Mouse (Mus musculus) heart, embryonic 14.5 days (tissue): ENCODE data around the gene Ftsj1. TPM values are rescaled to one million over a fixed set of nuclear protein-coding genes. Genes with fewer than 3 reads are reported as not detected.

ENCODE experiments used
- ATAC-seq: fragments of 200-750 bp; cut with Nextera tagmentation; 2 replicates; pipeline ENCODE4 v1.8.0; 2017; ENCODE audit warnings: low read depth, moderate TSS enrichment; ENCODE audit not compliant: insufficient number of reproducible peaks, insufficient read depth, low FRiP score
- H3K27ac ChIP-seq, 2 experiments: fragments of 200-500 bp in 1 of 2; fragments of 300-500 bp in 1 of 2; sonication (generic) in 1 of 2; replicated peaks in 1 of 2; 2 replicates each; pipeline ENCODE4 v1.5.1; 2012 to 2014; ENCODE audit warnings: low read depth in 2 of 2, low read length in 2 of 2, control low read depth in 1 of 2, mild to moderate bottlenecking in 1 of 2, mixed read lengths in 1 of 2; ENCODE audit not compliant: control insufficient read depth in 1 of 2, insufficient read depth in 1 of 2
- H3K27me3 ChIP-seq: fragments of 300-500 bp; sonication (generic); 2 replicates; pipeline ENCODE4 v1.6.1; 2014; ENCODE audit warnings: mild to moderate bottlenecking, low read length, control low read depth; ENCODE audit not compliant: control insufficient read depth, insufficient read depth
- H3K36me3 ChIP-seq: fragments of 300-500 bp; sonication (generic); 2 replicates; pipeline ENCODE4 v1.6.1; 2014; ENCODE audit warnings: mild to moderate bottlenecking, control low read depth, low read length, mixed read lengths; ENCODE audit not compliant: control insufficient read depth, insufficient read depth
- H3K4me1 ChIP-seq, 2 experiments: fragments of 200-500 bp in 1 of 2; fragments of 300-500 bp in 1 of 2; sonication (generic) in 1 of 2; 2 replicates each; pipeline ENCODE4 v1.6.1; 2012 to 2014; ENCODE audit warnings: low read length in 2 of 2, control low read depth in 1 of 2, mixed read lengths in 1 of 2; ENCODE audit not compliant: control insufficient read depth in 2 of 2, insufficient read depth in 2 of 2
- H3K4me2 ChIP-seq: fragments of 300-500 bp; sonication (generic); 2 replicates; pipeline ENCODE4 v1.6.1; 2014; ENCODE audit warnings: mild to moderate bottlenecking, low read length
- H3K4me3 ChIP-seq, 2 experiments: fragments of 200-500 bp in 1 of 2; fragments of 300-500 bp in 1 of 2; sonication (generic) in 1 of 2; 2 replicates each; pipeline ENCODE4 v1.5.1; 2012 to 2014; ENCODE audit warnings: low read length in 2 of 2, mild to moderate bottlenecking in 2 of 2, control low read depth in 1 of 2, low read depth in 1 of 2, moderate library complexity in 1 of 2; ENCODE audit not compliant: control insufficient read depth in 1 of 2, insufficient read depth in 1 of 2
- H3K9ac ChIP-seq: fragments of 300-500 bp; sonication (generic); 2 replicates; pipeline ENCODE4 v1.6.1; 2014; ENCODE audit warnings: mild to moderate bottlenecking, low read length
- H3K9me3 ChIP-seq: fragments of 300-500 bp; sonication (generic); 2 replicates; pipeline ENCODE4 v1.6.1; 2016; ENCODE audit warnings: low read length, control low read depth; ENCODE audit not compliant: control insufficient read depth
- WGBS: fragments of 180-500 bp; shearing (Covaris S2); extraction: QIAGEN DNeasy Blood & Tissue Kit; methylation state at CpG from one replicate; pipeline ENCODE4 v1.1.7; 2014; 5-methylcytosine and 5-hydroxymethylcytosine counted together
- polyA plus RNA-seq: library from polyadenylated mRNA; unstranded; fragments of >200 nt; fragmentation: Nextera tagmentation; extraction: Ambion mirVana; gene quantifications from 2 replicates; pipeline ENCODE4 v1.2.1, GENCODE M21; 2014

Ftsj1 gene
- polyA plus RNA-seq, 1 experiment from 2014 or later = 25.4 TPM

DNA sequence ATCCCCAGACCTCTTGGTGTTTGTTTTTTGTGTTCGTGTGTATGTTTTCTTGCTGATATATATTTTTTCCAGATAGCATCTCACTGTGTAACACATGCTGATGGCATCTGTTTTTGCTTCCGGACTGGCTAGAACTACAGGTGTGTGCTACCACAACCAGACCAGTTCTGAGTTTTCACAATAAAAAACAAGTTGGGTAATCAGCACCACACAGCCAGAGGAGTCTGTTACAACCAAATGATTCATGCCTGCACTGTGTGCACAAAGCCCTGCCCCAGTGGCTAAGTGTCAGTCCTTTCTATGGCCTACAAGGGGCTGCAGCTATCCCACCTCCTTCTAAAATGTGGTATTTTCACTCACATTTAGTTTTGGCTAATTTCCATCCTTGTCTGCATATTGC lies 15.5 kb downstream of the Ftsj1 start:
- Histone ChIP-seq H3K27ac (no peak overlapping the region), H3K9me3 (no peaks in the 10 kb centered on the region), H3K36me3 (no peaks in the 10 kb centered on the region), H3K9ac (no peak overlapping the region), H3K4me2 (no peak overlapping the region), H3K27me3 (no peaks in the 10 kb centered on the region), H3K4me3 (no peak overlapping the region), H3K4me1 (no peaks in the 10 kb centered on the region)
- ATAC-seq = no peak
- WGBS = 69% methylated on average over 2 of the region's 2 CpGs

DNA sequence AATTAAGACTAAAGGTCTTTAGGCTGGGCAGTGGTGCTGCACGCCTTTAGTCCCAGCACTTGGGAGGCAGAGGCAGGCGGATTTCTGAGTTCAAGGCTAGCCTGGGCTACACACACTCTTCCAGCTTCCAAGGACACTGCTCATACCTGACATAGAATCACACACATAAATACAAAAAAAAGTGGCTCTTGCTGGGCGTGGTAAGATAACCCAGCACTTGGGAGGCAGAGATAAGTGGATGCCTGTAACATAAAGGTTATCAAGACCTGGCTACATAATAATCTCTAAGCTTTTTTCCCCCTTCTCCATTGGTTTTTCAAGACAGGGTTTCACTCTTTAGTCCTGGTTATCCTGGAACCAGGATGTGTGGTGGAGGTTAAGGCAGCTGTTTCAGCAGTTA lies 18.6 kb downstream of the Ftsj1 start:
- ATAC-seq = no peak
- no peaks in the 10 kb centered on the region for H3K4me1 ChIP-seq
- no peak overlapping the region for H3K4me3 ChIP-seq
- no peaks in the 10 kb centered on the region for H3K9me3 ChIP-seq
- H3K27me3 ChIP-seq = no peaks in the 10 kb centered on the region
- H3K36me3 ChIP-seq = no peaks in the 10 kb centered on the region
- no peak overlapping the region for H3K27ac ChIP-seq
- H3K9ac ChIP-seq = no peak overlapping the region
- WGBS = 74% methylated on average over 3 of the region's 3 CpGs
- H3K4me2 ChIP-seq = no peak overlapping the region

DNA sequence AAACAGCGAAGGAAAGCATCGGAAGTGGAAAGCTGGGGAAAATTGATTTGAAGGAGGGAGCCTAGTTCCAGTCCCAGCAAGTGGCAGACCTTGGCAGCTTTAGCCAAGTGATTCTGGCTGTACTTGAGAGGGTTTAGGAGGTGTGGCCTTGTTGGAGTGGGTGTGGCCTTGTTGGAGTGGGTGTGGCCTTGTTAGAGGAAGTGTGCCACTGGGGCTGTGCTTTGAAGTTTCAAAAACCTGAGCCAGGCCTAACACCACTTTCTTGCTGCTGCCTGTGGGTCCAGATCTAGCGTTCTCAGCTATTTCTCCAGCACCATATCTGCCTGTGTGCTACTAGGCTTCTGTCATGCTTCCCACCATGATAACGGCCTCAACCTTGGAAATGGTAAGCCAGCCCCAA lies 21.9 kb downstream of the Ftsj1 start:
- ATAC-seq = no peak
- Histone ChIP-seq H3K4me2 (no peak overlapping the region), H3K36me3 (no peaks in the 10 kb centered on the region), H3K4me1 (no peaks in the 10 kb centered on the region), H3K9ac (no peak overlapping the region), H3K9me3 (no peaks in the 10 kb centered on the region), H3K27ac (no peak overlapping the region), H3K27me3 (no peaks in the 10 kb centered on the region), H3K4me3 (no peak overlapping the region)
- WGBS = 62% methylated on average over 4 of the region's 4 CpGs

DNA sequence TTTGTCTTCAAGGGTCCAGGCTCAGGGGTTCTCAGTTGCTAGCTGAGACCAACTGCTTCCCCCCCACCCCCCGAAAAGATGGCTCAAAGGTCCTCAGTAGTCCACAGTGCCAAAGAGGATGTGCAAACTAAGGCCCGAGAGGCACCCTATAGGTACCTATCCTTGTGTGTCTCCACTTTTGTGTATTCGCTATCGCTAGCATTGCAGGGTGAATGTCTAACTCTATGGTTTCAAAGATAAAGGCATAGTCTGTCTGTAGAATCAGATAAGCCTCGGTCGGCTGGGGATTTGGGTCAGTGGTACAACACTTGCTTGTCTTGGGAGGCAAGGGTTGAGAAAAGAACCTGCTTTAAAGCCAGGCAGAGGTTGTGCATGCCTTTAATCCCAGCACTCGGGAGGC lies 28.7 kb downstream of the Ftsj1 start:
- Histone ChIP-seq H3K9me3 (no peaks in the 10 kb centered on the region), H3K9ac (no peak overlapping the region), H3K27ac (no peak overlapping the region), H3K36me3 (no peaks in the 10 kb centered on the region), H3K4me3 (no peak overlapping the region), H3K27me3 (no peaks in the 10 kb centered on the region), H3K4me1 (0 out of 4 replicates have a peak, but pooled peaks cover 0 to 2% of the 10 kb centered on the region in 2 experiments), H3K4me2 (no peak overlapping the region)
- ATAC-seq = no peak
- WGBS = 72% methylated on average over 7 of the region's 7 CpGs

DNA sequence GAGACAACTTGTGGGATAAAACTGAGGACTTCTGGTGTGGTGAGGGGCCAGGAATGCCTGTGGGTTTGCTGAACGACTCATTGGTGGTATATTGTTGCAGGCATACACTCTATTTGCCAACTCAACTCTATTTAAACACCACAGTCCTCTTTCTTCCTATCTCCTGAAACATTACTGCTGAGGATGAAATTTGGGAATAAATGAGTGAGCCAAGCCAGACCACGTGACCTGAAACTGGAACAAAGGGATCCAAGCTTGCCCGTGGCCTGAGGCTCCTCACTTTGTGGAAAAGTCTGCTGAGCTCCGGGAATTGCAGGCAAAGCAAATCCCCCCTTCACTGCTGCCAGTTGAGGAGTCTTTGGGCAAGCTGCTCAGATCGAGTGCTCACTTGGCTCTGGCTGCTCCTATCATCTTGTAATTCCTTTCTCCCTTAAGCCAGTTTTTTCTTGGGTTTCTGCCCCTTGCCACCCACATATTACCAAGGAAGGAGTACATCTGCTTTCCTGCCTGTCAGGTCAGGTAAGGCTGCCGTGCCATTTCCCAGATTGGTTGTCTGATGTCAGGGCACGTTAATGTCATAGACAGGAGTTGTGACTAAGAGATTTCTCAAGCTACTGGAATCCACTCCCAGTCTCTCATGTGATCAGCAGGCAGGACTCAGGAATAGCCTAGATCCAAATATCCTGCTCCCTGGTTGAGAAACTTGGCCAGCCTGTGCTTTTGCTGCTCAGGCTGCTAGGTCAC lies 29.4 kb downstream of the Ftsj1 start:
- H3K27me3 ChIP-seq = no peaks in the 10 kb centered on the region
- H3K4me1 ChIP-seq = 0 out of 4 replicates have a peak, but pooled peaks cover 0 to 2% of the 10 kb centered on the region in 2 experiments
- H3K4me3 ChIP-seq = no peak overlapping the region
- H3K27ac ChIP-seq = no peak overlapping the region
- no peak overlapping the region for H3K4me2 ChIP-seq
- no peak for ATAC-seq
- H3K9ac ChIP-seq = no peak overlapping the region
- WGBS = 53% methylated on average over 7 of the region's 7 CpGs
- H3K9me3 ChIP-seq = no peaks in the 10 kb centered on the region
- no peaks in the 10 kb centered on the region for H3K36me3 ChIP-seq

DNA sequence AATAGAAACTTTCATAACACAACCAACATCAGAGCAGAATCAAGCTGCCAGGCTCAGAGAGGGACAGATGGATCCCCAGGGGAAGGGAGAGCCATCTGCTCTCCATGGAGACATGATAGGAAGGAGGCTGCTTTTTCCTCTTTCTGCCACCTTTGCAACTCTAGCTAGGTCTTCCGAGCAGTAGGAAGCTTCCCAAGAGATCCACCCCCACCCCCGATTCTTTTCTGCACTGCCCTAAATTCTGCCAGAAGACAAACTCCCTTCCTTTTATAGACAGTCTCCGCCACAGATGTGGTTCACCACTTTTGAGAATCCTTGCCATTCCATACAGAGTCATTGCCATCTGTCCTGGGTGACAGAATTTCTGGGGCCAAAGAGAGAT lies 29.9 kb downstream of the Ftsj1 start:
- H3K9ac ChIP-seq = no peak overlapping the region
- H3K9me3 ChIP-seq = no peaks in the 10 kb centered on the region
- no peaks in the 10 kb centered on the region for H3K36me3 ChIP-seq
- no peak overlapping the region for H3K4me3 ChIP-seq
- no peak for ATAC-seq
- no peaks in the 10 kb centered on the region for H3K27me3 ChIP-seq
- no peak overlapping the region for H3K27ac ChIP-seq
- H3K4me1 ChIP-seq = 0 out of 4 replicates have a peak, but pooled peaks cover 0 to 2% of the 10 kb centered on the region in 2 experiments
- H3K4me2 ChIP-seq = no peak overlapping the region
- 63% methylated on average over 3 of the region's 3 CpGs for WGBS

DNA sequence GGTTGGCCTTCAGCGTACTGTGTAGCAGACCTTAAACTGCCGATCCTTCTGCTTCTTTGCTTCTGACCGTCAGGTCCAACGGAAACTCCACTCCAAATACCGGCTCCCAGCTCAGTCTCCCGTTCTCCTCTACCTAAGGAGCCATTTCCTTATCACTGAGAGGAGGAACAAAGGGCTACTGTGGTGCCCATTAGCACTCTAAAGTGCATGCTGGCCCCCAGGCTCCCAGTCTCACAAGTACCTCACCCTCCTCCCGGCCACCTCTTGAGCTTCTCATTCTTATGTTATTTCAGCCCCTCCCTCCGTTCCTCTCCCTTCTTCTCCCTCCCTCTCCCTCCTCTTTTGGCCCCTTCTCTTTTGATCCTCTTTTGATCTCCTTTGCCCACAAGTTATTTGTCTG lies 32.6 kb downstream of the Ftsj1 start:
- no peak overlapping the region for H3K4me2 ChIP-seq
- H3K9me3 ChIP-seq = no peaks in the 10 kb centered on the region
- H3K4me1 ChIP-seq = 0 out of 4 replicates have a peak, but pooled peaks cover 0 to 2% of the 10 kb centered on the region in 2 experiments
- WGBS = 33% methylated on average over 8 of the region's 8 CpGs
- no peak overlapping the region for H3K27ac ChIP-seq
- H3K9ac ChIP-seq = no peak overlapping the region
- H3K36me3 ChIP-seq = no peaks in the 10 kb centered on the region
- no peak for ATAC-seq
- no peaks in the 10 kb centered on the region for H3K27me3 ChIP-seq
- H3K4me3 ChIP-seq = no peak overlapping the region

DNA sequence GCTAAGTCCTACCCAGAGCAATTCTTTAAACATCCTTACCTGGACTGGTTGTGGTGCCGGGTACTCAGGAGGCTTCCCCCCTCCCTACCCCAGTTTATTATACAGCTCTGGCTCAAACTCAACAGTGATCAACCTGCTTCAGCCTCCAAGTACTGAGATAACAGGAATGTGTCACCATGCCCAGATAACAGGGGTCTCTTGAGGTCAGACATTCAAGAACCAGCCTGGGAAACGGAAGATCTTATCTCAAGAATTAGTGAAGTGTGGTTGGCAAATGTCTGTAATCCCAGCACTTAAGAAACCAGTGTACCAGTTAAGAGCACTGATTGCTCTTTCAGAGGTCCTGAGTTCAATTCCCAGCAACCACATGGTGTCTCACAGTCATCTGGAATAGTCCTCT lies 34.1 kb downstream of the Ftsj1 start:
- no peak overlapping the region for H3K4me2 ChIP-seq
- no peak overlapping the region for H3K27ac ChIP-seq
- H3K9ac ChIP-seq = no peak overlapping the region
- no peak for ATAC-seq
- H3K4me1 ChIP-seq = 0 out of 4 replicates have a peak, but pooled peaks cover 0 to 2% of the 10 kb centered on the region in 2 experiments
- H3K9me3 ChIP-seq = no peaks in the 10 kb centered on the region
- 39% methylated on average over 2 of the region's 2 CpGs for WGBS
- H3K36me3 ChIP-seq = no peaks in the 10 kb centered on the region
- no peak overlapping the region for H3K4me3 ChIP-seq
- H3K27me3 ChIP-seq = no peaks in the 10 kb centered on the region
